Mouse (Mus musculus): ENCODE data around the gene Tmem176b. TPM values are rescaled to one million over a fixed set of nuclear protein-coding genes. Genes with fewer than 3 reads are reported as not detected.

Gene Tmem176b
- polyA plus RNA-seq, 1 experiment from 2014 or later = 110 TPM

DNA sequence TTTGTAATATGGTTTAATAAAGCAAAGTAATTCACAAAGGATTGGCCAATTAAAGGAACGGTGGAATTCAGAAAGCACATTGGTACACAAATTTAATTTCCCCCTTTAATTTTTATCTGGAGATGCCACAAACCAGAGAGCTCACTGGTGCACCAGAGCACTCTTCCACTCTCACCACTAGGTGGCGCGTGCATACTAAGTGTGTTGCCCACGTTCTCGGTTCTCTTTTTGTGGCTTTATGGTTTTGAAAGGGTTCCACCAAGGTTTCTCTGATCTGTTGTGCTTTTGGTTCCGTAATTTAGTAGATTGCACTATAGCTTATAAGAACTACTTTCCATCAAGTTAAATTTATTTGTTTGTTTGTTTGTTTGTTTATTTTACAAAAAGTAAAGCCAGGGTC, 23.5 kb downstream of the Tmem176b start:
- WGBS = 7% methylated on average over 6 of the region's 6 CpGs
- no peaks in the 10 kb centered on the region for H3K9me3 ChIP-seq
- H3K4me1 ChIP-seq = no peaks in the 10 kb centered on the region
- H3K27ac ChIP-seq = no peak overlapping the region
- H3K4me2 ChIP-seq = no peak overlapping the region
- H3K36me3 ChIP-seq (replicated peaks) = no peaks in the 10 kb centered on the region
- ATAC-seq (replicated peaks) = no peak
- no peaks in the 10 kb centered on the region for H3K27me3 ChIP-seq (replicated peaks)
- H3K4me3 ChIP-seq = no peak overlapping the region
- H3K9ac ChIP-seq = no peak overlapping the region

DNA sequence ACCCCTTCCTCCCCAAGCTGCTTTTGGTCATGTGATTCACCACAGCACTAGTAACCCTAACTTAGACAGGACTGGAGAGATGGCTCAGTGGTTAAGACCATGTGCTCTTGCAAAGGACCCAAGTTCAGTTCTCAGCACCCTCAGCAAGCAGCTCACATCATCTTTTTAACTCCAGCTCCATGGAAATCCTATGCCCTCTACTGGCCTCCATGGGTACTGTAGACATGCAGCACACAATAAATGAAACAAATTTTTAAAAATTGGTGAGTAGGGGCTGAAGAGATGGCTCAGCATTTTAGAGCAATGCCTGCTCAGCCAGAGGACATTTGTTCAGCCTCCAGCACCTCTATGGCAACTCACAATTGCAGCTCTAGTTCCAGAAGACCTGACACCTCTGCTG, 26.3 kb downstream of the Tmem176b start:
- Histone ChIP-seq H3K4me2 (no peak overlapping the region), H3K4me1 (no peaks in the 10 kb centered on the region), H3K27me3 (replicated peaks) (no peaks in the 10 kb centered on the region), H3K36me3 (replicated peaks) (no peaks in the 10 kb centered on the region), H3K27ac (no peak overlapping the region), H3K4me3 (no peak overlapping the region), H3K9me3 (no peaks in the 10 kb centered on the region), H3K9ac (no peak overlapping the region)
- ATAC-seq (replicated peaks) = no peak

DNA sequence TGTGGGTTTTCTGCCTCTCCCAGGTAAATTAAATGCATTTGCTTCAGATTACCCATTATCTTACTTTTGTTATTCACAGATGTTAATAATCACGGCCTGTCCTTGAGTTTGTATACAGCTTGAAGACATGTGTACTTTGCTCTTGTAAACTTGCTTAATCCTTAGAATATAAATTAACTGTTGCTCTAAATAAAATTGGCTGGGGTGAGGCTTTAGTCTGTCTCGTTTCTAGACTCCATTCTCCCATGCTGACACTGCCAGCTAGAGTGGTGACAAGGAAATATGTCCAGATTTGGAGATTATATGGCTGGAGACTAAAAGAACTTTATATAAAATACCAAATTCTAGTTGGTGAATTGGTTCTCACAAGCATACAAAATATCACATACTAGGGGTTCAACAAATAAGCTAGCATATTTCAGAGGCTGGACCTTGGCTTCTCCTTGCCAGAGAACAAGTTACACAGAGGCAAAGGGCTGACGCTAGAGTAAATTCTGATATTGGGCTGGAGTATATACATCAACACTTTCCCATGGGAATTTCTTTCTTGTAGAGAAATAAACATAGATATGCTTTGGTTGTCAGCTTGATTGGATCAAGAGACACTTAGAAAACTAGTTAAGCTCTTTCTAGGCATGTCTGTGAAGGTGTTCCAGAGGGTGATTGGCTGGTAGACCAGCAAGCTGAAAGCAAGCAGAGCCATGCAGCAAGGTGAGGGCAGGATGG, 31.6 kb downstream of the Tmem176b start:
- 83% methylated on average over 3 of the region's 3 CpGs for WGBS
- H3K9ac ChIP-seq = no peak overlapping the region
- H3K27ac ChIP-seq = no peak overlapping the region
- H3K27me3 ChIP-seq (replicated peaks) = no peaks in the 10 kb centered on the region
- no peak overlapping the region for H3K4me2 ChIP-seq
- ATAC-seq (replicated peaks) = no peak
- no peaks in the 10 kb centered on the region for H3K36me3 ChIP-seq (replicated peaks)
- H3K9me3 ChIP-seq = no peaks in the 10 kb centered on the region
- H3K4me1 ChIP-seq = no peaks in the 10 kb centered on the region
- no peak overlapping the region for H3K4me3 ChIP-seq

DNA sequence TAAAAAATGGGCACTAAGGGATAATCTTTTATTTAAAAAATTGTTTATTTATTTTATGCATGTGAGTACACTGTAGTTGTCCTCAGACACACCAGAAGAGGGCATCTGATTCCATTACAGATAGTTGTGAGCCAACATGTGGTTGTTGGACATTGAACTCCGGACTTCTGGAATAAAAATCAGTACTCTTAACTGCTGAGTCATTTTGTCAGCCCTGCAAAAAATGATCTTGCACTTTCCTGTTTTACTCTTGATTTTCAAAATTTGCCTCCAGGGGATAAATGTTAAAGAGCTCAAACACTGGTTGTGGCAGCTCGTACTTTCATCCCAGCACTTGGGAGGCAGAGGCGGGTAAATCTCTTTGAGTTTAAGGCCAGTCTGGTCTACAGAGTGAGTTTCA, 34.5 kb downstream of the Tmem176b start:
- no peaks in the 10 kb centered on the region for H3K27me3 ChIP-seq (replicated peaks)
- 85% methylated on average over 3 of the region's 3 CpGs for WGBS
- no peak overlapping the region for H3K27ac ChIP-seq
- no peak overlapping the region for H3K4me3 ChIP-seq
- H3K9me3 ChIP-seq = no peaks in the 10 kb centered on the region
- no peak overlapping the region for H3K4me2 ChIP-seq
- H3K36me3 ChIP-seq (replicated peaks) = no peaks in the 10 kb centered on the region
- no peaks in the 10 kb centered on the region for H3K4me1 ChIP-seq
- ATAC-seq (replicated peaks) = no peak
- no peak overlapping the region for H3K9ac ChIP-seq

DNA sequence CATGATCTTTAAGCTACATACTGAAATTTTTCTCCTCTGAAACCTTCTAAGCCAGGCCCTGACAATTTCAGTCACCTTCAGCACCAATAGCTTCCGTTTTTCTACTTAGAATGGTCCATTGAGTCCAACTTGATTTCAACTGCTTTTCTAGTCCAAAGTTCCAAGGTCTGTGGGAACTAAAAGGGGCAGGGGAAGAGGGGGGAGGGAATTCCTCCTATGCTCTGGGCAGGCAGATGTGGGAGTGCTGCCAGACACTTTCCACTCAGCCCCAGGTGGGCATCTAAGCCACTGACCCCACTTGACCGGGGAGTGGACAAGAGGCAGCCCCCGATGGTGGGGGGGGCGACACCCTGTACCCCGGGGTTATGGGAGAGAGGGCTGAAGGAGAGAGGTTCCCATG, 37.0 kb downstream of the Tmem176b start:
- 90% methylated on average over 5 of the region's 5 CpGs for WGBS
- H3K36me3 ChIP-seq (replicated peaks) = no peaks in the 10 kb centered on the region
- no peaks in the 10 kb centered on the region for H3K27me3 ChIP-seq (replicated peaks)
- ATAC-seq (replicated peaks) = no peak
- H3K4me3 ChIP-seq = no peak overlapping the region
- no peaks in the 10 kb centered on the region for H3K9me3 ChIP-seq
- no peak overlapping the region for H3K27ac ChIP-seq
- H3K4me1 ChIP-seq = no peaks in the 10 kb centered on the region
- no peak overlapping the region for H3K9ac ChIP-seq
- no peak overlapping the region for H3K4me2 ChIP-seq

DNA sequence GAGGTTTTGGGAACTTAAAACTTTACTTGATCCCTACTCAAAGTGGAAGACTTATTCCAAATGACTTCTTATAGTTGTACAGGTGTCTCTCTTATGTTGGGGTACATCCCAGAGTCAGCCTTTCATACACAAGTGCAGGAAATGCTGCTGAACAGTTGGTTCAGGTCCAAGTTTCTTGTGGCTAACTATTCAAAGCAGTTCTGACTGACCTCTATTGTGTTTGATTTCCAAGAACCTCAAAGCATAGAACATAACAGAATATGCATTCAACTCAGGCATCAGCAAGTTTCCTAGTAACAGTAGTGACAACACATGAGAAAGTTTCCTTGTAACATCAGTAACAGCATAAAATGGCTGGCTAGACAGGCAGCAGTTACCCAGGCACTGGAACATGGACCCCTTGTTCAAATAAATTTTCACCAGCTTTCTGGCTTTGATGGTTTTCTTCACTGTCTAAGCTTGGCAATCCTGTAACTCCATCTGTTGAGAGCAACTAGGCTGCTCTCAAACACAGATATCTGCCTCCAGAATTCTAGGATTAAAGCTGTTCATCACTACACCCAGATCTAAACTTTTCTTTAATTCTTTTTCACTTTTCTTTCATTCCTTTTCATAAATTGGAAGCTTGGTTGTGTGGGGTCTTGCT, 37.8 kb downstream of the Tmem176b start:
- H3K4me1 ChIP-seq = no peaks in the 10 kb centered on the region
- no peaks in the 10 kb centered on the region for H3K36me3 ChIP-seq (replicated peaks)
- no peak overlapping the region for H3K27ac ChIP-seq
- no peak overlapping the region for H3K4me3 ChIP-seq
- ATAC-seq (replicated peaks) = no peak
- no peak overlapping the region for H3K9ac ChIP-seq
- H3K27me3 ChIP-seq (replicated peaks) = no peaks in the 10 kb centered on the region
- no peaks in the 10 kb centered on the region for H3K9me3 ChIP-seq
- H3K4me2 ChIP-seq = no peak overlapping the region

DNA sequence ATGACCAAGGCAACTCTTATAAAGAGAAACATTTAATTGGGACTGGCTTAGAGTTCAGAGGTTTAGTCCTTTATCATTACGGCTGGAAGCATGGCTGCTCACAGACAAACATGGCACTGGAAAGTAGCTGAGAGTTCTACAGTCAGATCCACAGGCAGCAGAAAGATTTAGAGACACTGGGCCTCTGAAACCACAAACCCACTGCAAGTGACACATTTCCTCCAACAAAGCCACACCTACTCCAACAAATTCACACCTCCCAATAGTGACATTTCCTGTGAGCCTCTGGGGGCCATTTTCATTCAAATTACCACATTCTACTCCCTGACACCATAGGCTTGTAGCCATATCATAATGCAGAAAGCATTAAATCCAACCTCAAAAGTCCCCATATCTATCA, 39.4 kb downstream of the Tmem176b start:
- Histone ChIP-seq H3K4me3 (no peak overlapping the region), H3K4me1 (no peaks in the 10 kb centered on the region), H3K4me2 (no peak overlapping the region), H3K36me3 (replicated peaks) (no peaks in the 10 kb centered on the region), H3K27ac (no peak overlapping the region), H3K9me3 (no peaks in the 10 kb centered on the region), H3K27me3 (replicated peaks) (no peaks in the 10 kb centered on the region), H3K9ac (no peak overlapping the region)
- ATAC-seq (replicated peaks) = no peak
- WGBS = 92% methylated on average over 1 of the region's 1 CpGs

DNA sequence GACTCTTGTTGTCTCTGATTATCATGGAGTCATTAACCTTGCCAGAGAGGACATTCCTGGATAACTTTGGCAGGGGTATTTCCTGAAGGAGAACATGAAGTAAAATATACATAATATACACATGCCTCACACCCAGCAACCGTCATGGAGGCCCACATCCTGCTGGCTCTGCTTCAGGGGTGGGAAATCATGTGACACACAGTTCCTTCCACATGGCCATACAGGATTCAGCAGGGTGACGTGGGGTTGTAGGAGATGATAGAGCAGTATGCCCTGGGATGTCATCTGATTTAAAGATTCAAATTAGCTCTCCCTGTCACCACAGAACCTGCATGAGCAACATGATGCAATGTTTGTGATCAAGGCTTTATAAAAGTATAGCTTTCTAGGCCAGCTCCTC, 53.4 kb downstream of the Tmem176b start:
- Histone ChIP-seq H3K36me3 (replicated peaks) (no peaks in the 10 kb centered on the region), H3K27me3 (replicated peaks) (no peaks in the 10 kb centered on the region), H3K4me2 (no peak overlapping the region), H3K27ac (no peak overlapping the region), H3K4me1 (no peaks in the 10 kb centered on the region), H3K9me3 (no peaks in the 10 kb centered on the region), H3K9ac (no peak overlapping the region), H3K4me3 (no peak overlapping the region)
- no peak for ATAC-seq (replicated peaks)
- WGBS = 89% methylated on average over 2 of the region's 2 CpGs

DNA sequence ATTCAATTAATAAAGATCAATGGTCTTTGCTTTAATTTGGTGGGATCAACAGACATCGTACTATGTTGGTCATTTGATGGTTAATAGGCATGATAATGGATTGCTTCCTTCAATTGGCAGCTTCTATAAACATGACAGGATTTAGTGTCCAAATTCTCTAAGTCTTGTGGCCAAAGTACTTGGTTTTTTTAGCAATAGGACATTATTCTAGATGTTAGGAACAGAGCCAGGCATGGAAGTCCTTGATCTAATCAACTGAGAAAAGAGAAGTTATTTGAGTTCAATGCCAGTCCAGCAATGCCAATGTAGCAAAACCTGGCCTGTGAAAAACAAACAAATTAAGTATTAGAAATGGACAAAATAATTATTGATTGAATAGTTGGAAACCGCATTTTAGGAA, 55.7 kb downstream of the Tmem176b start:
- H3K27me3 ChIP-seq (replicated peaks) = no peaks in the 10 kb centered on the region
- no peak overlapping the region for H3K27ac ChIP-seq
- no peak for ATAC-seq (replicated peaks)
- no peak overlapping the region for H3K4me2 ChIP-seq
- H3K4me3 ChIP-seq = no peak overlapping the region
- 81% methylated on average over 2 of the region's 2 CpGs for WGBS
- no peaks in the 10 kb centered on the region for H3K9me3 ChIP-seq
- H3K4me1 ChIP-seq = no peaks in the 10 kb centered on the region
- H3K36me3 ChIP-seq (replicated peaks) = no peaks in the 10 kb centered on the region
- no peak overlapping the region for H3K9ac ChIP-seq

DNA sequence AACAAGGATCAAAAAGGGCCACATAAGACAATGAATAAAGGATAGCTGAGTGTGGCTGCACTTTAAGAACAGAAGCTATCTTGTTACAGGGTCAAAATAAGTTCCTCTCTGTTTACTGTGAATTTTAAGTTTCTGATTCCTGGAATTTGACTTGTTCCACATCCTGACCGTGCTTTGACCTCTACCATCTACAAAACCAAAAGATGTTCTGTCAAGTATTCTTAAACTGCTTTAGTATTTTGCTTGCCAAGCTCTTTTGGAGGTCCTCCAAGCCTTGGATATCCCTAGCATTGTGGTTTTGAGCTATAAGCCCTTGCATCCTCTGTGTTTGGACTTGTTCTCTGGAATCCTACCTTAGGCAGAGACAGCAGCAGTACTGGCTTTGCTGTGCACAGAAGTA, 56.1 kb downstream of the Tmem176b start:
- Histone ChIP-seq H3K4me2 (no peak overlapping the region), H3K9me3 (no peaks in the 10 kb centered on the region), H3K36me3 (replicated peaks) (no peaks in the 10 kb centered on the region), H3K27ac (no peak overlapping the region), H3K9ac (no peak overlapping the region), H3K4me1 (no peaks in the 10 kb centered on the region), H3K27me3 (replicated peaks) (no peaks in the 10 kb centered on the region), H3K4me3 (no peak overlapping the region)
- ATAC-seq (replicated peaks) = no peak
- WGBS = 80% methylated on average over 1 of the region's 1 CpGs

DNA sequence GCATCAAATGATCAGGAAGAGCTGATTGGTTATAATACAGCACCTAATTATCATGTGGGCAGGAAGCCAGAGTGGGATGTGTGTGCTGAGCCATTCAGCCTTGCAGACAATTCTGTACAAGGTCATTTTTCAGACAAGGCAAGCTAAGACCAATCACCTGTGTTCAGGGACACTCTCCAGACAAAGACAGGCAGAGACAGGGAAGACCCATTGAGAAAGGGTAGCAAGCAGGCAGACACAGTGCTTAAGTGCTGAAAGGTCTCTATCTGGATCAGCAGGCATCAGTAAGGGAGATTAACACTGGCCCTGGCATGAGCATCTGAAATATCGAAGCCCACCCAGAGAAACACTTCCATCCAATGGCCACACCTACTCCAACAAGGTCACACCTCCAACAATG, 56.9 kb downstream of the Tmem176b start:
- no peaks in the 10 kb centered on the region for H3K9me3 ChIP-seq
- H3K27me3 ChIP-seq (replicated peaks) = no peaks in the 10 kb centered on the region
- H3K4me3 ChIP-seq = no peak overlapping the region
- no peaks in the 10 kb centered on the region for H3K36me3 ChIP-seq (replicated peaks)
- ATAC-seq (replicated peaks) = no peak
- H3K4me2 ChIP-seq = no peak overlapping the region
- 85% methylated on average over 1 of the region's 1 CpGs for WGBS
- H3K4me1 ChIP-seq = no peaks in the 10 kb centered on the region
- H3K27ac ChIP-seq = no peak overlapping the region
- no peak overlapping the region for H3K9ac ChIP-seq

All from midbrain, embryonic 15.5 days (tissue).